Mouse (Mus musculus) CD8-positive naive resting alpha-beta T cell, adult 2 months (primary cell): ENCODE data around the gene Xiap.
"Not testable (repeated sequence)": the region's sequence is repeated elsewhere in the genome, so short reads cannot be mapped to it uniquely, and the experiment has no call there.

ENCODE experiments used
- DNase-seq, 2 experiments: peaks; one replicate each; pipeline ENCODE4 v3.0.0; 2022; ENCODE audit warnings: low read depth in 2 of 2, low spot score in 2 of 2

Gene Xiap

GRCm38 (mm10) chrX:42059282-42060068 lies at the start of gene Xiap:
Gene Xiap (plus strand): TSS chrX:42059679.
- no peak for DNase-seq

GRCm38 (mm10) chrX:42012677-42013208 lies 46.7 kb upstream of the Xiap start:
- no peak for DNase-seq

GRCm38 (mm10) chrX:42013776-42014175 lies 45.7 kb upstream of the Xiap start:
- DNase-seq, result no peak

- no peak for DNase-seq
Measured at GRCm38 (mm10) chrX:42014502-42014901, 45.0 kb upstream of the Xiap start.

GRCm38 (mm10) chrX:42018030-42018429 lies 41.4 kb upstream of the Xiap start:
- no peak for DNase-seq

GRCm38 (mm10) chrX:42019441-42019840 lies 40.0 kb upstream of the Xiap start:
- DNase-seq, result no peak

- not testable (repeated sequence) for DNase-seq
Measured at GRCm38 (mm10) chrX:42025802-42026440, 33.6 kb upstream of the Xiap start.

- DNase-seq, result not testable (repeated sequence)
Measured at GRCm38 (mm10) chrX:42026981-42027380, 32.5 kb upstream of the Xiap start.

- DNase-seq, result peak; percentile 51 to 71
Measured at GRCm38 (mm10) chrX:42033111-42033693, 26.3 kb upstream of the Xiap start.

GRCm38 (mm10) chrX:42033911-42034310 lies 25.6 kb upstream of the Xiap start:
- no peak for DNase-seq

GRCm38 (mm10) chrX:42039481-42039880 lies 20.0 kb upstream of the Xiap start:
- DNase-seq, result no peak

GRCm38 (mm10) chrX:42044935-42045334 lies 14.5 kb upstream of the Xiap start:
- DNase-seq, result no peak

- DNase-seq, result no peak
Measured at GRCm38 (mm10) chrX:42050652-42051643, 8.5 kb upstream of the Xiap start.

GRCm38 (mm10) chrX:42057012-42057411 lies 2.5 kb upstream of the Xiap start:
- no peak for DNase-seq

GRCm38 (mm10) chrX:42057873-42058272 lies 1.6 kb upstream of the Xiap start:
- DNase-seq, result no peak

GRCm38 (mm10) chrX:42063621-42064020 lies 4.1 kb downstream of the Xiap start:
- DNase-seq, result no peak

- DNase-seq, result no peak
Measured at GRCm38 (mm10) chrX:42065086-42065485, 5.6 kb downstream of the Xiap start.

GRCm38 (mm10) chrX:42066771-42067170 lies 7.3 kb downstream of the Xiap start:
- no peak for DNase-seq

- DNase-seq, result peak; percentile 32 to 56
Measured at GRCm38 (mm10) chrX:42067791-42068200, 8.3 kb downstream of the Xiap start.

- DNase-seq, result peak; percentile 10 to 30
Measured at GRCm38 (mm10) chrX:42068201-42068874, 8.9 kb downstream of the Xiap start.
